Mouse (Mus musculus) kidney, adult 2 months (tissue): Measurements from ENCODE around the gene Pth2.

Source experiments
- CTCF ChIP-seq: fragments of 200-500 bp; conservative IDR thresholded peaks from 2 replicates; pipeline ENCODE4 v1.5.1; 2011; ENCODE audit warnings: low read depth, mild to moderate bottlenecking, control low read depth, low read length, moderate library complexity, mixed read lengths; ENCODE audit not compliant: insufficient read depth, insufficient read length
- POLR2A ChIP-seq: fragments of 200-500 bp; IDR thresholded peaks from one replicate; pipeline ENCODE4 v1.6.1; 2011; ENCODE audit warnings: low read depth, low read length, control low read depth

- TF ChIP-seq POLR2A (no peak), CTCF (no peak)
Observed at GRCm38 (mm10) chr7:45150321-45150720, 30.5 kb upstream of the Pth2 start.
